Mouse (Mus musculus) embryonic fibroblast, embryonic 13.5 days (primary cell): Measurements from ENCODE around the gene Stk35. TPM values are rescaled to one million over a fixed set of nuclear protein-coding genes. Genes with fewer than 3 reads are reported as not detected.
A peak's percentile ranks its signal among the peaks of the same experiment; 100 is the strongest.

Experiments used
- H3K27ac ChIP-seq: 2 replicates; pipeline ENCODE4 v1.5.1; 2012; ENCODE audit warnings: low read length, control low read depth, inconsistent platforms; ENCODE audit not compliant: insufficient read depth
- H3K4me1 ChIP-seq: 2 replicates; pipeline ENCODE4 v1.6.1; 2011; ENCODE audit warnings: low read length; ENCODE audit not compliant: control insufficient read depth, insufficient read depth
- H3K4me3 ChIP-seq: 2 replicates; pipeline ENCODE4 v1.5.1; 2011; ENCODE audit warnings: mild to moderate bottlenecking, control low read depth, low read length; ENCODE audit not compliant: insufficient read depth
- CTCF ChIP-seq: IDR thresholded peaks from 2 replicates; pipeline ENCODE4 v1.5.1; 2011; ENCODE audit warnings: mild to moderate bottlenecking, control low read depth, low read length, moderate library complexity, borderline replicate concordance; ENCODE audit not compliant: insufficient read depth
- POLR2A ChIP-seq: IDR thresholded peaks from 2 replicates; pipeline ENCODE4 v1.6.1; 2011; ENCODE audit warnings: low read depth, mild to moderate bottlenecking, control low read depth, low read length, moderate library complexity
- polyA plus RNA-seq: library from polyadenylated mRNA; stranded (reverse); fragments of >200 nt; gene quantifications from 2 replicates; pipeline ENCODE4 v1.2.4, GENCODE M21; 2011; ENCODE audit warnings: low read depth; ENCODE audit not compliant: missing spikeins, insufficient read length

The Stk35 gene
- polyA plus RNA-seq, 1 experiment: 17.4 TPM

DNA sequence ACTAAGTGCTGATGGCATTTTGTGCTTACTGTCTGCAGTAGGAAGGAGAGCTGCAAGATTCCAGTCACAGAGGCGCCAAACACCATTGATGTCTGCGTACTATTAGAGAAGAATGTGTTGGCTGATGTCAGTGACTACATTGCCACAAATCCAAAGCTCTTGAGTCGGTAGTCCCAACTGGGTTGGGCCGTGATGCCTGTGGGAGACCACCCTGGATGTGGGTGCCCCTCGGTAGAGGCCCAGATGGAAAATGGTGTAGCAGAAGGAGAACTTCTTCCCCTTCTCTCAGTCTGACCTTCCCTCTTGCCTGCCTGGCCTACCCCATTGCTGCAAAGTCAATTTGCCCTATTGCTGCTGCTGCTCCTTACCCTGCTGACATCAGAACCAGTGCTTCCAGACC, 68.8 kb downstream of the Stk35 start:
- Histone ChIP-seq H3K27ac (no peak overlapping the region), H3K4me1 (no peaks in the 10 kb centered on the region), H3K4me3 (no peak overlapping the region)
- no peak for TF ChIP-seq POLR2A
- no peak for TF ChIP-seq CTCF

- Histone ChIP-seq H3K27ac (no peak overlapping the region), H3K4me1 (no peaks in the 10 kb centered on the region), H3K4me3 (no peak overlapping the region)
- TF ChIP-seq POLR2A (no peak), CTCF (no peak)
These were observed 70.9 kb downstream of the Stk35 start for GRCm38 (mm10) chr2:129871246-129871645.

DNA sequence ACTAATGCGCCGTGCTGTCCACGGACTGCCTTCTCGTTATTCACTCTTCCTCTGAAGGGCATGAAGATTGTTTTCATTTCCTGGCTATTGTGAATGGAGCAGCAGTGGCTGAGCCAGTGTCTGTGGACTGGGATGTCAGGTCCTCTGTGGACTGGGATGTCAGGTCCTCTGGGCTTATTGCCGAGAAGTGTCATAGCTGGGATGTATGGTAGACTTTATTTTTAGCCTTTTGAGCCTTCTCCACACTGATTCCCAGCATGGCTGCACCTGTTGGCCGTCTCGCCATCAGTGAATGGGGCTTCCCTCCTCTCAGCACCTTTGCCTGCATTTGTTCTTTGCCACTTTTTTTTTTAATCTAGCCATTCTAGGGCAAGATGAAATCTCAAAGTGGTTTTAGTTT, 71.8 kb downstream of the Stk35 start:
- TF ChIP-seq POLR2A (no peak), CTCF (no peak)
- no peak overlapping the region for H3K27ac ChIP-seq
- no peaks in the 10 kb centered on the region for H3K4me1 ChIP-seq
- no peak overlapping the region for H3K4me3 ChIP-seq

GRCm38 (mm10) chr2:129873489-129873888, 73.2 kb downstream of the Stk35 start:
- Histone ChIP-seq H3K4me3 (no peak overlapping the region), H3K4me1 (no peaks in the 10 kb centered on the region), H3K27ac (no peak overlapping the region)
- peak; percentile 87 for TF ChIP-seq CTCF
- no peak for TF ChIP-seq POLR2A

DNA sequence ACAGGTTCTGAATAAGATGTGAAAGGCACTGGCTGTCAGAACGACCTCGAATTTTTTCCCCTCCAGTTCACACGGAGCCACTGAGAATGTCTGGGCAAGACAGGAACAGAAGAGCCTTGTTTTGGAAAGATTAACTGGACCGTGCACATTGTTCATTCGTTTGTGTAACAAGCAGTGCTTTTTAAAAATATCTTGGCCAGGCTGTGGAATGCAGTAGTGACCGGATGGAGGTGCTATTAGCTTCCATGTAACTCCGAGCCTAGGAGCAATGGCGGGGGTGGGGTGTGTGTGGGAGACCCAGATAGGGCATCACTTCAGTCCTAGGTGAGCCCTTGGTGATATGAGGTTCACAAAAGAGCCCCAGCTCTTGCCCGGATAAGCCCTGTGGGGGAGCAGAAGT, 73.8 kb downstream of the Stk35 start:
- H3K27ac ChIP-seq: no peak overlapping the region
- no peaks in the 10 kb centered on the region for H3K4me1 ChIP-seq
- TF ChIP-seq CTCF (no peak), POLR2A (no peak)
- H3K4me3 ChIP-seq: no peak overlapping the region

DNA sequence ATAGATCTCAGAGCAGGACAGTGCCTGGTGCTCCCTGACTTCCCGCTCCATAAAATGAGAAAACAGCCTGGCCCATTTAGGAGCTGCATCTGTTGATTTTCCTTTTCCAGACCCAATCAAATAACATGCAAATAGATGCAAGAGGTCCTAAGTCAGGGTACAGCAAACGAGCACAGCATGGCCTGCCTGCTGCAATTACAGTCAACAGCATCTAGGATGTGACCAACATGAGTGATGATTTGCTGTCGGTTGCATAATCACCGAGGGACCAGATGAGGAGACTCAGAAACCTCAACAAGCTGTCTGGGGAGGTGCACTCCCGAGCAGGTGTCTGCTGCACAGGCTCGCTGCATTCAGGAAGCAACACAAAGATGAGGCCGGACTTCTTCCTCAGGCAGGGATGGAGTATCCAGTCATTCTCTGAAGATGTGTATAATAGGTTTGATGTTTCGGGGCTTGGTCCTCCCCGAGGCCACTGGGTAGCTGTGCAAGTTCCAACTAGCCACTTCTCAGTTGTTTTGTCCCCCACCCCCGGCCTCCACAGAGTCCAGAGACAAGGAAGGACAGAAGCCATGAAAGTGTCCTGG, 74.3 kb downstream of the Stk35 start:
- TF ChIP-seq POLR2A (no peak), CTCF (no peak)
- Histone ChIP-seq H3K4me1 (no peaks in the 10 kb centered on the region), H3K27ac (no peak overlapping the region), H3K4me3 (no peak overlapping the region)

DNA sequence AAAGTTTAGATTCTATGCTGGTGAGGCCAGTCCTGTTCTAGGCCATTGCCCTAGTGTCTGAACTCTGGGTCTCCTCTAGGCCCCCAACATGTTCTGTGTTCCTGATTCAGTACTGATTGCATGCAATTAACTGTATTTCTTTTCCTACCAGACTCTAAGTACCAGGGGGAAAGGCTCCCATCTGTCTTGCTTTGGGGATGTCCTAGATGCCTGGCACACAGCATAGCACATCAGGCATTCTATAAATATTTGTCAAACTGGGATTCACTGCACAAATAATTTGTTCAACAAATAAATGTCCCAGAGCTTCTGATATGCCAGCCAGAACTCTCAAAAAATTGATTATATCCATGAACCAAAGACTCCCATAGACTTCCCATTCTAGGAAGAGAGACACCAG, 76.6 kb downstream of the Stk35 start:
- H3K4me3 ChIP-seq: no peak overlapping the region
- no peak overlapping the region for H3K27ac ChIP-seq
- no peaks in the 10 kb centered on the region for H3K4me1 ChIP-seq
- TF ChIP-seq POLR2A: no peak
- TF ChIP-seq CTCF: no peak

GRCm38 (mm10) chr2:129879817-129880216, 79.5 kb downstream of the Stk35 start:
- Histone ChIP-seq H3K27ac (no peak overlapping the region), H3K4me1 (no peaks in the 10 kb centered on the region), H3K4me3 (no peak overlapping the region)
- TF ChIP-seq POLR2A (no peak), CTCF (no peak)

DNA sequence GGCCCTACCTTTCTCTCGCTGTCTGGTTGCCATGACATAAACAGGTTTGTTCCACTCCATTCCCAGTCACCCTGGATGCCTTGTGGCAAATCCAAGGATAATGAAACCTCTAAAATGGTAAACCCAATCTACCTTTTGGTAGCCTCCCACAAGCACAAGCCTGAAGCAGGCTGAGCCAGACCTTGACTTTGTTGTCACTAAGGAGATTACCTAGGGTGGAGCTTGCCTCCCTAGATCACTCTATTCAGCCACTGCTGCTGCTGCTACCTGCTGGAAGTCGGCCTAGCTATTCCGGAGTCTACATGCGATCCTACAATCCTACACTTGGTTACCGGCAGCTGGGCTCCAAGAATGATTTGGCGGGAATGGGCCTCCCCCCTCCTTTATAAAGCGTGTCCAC, 79.9 kb downstream of the Stk35 start:
- no peak overlapping the region for H3K4me3 ChIP-seq
- TF ChIP-seq CTCF (no peak), POLR2A (no peak)
- H3K27ac ChIP-seq: no peak overlapping the region
- no peaks in the 10 kb centered on the region for H3K4me1 ChIP-seq

DNA sequence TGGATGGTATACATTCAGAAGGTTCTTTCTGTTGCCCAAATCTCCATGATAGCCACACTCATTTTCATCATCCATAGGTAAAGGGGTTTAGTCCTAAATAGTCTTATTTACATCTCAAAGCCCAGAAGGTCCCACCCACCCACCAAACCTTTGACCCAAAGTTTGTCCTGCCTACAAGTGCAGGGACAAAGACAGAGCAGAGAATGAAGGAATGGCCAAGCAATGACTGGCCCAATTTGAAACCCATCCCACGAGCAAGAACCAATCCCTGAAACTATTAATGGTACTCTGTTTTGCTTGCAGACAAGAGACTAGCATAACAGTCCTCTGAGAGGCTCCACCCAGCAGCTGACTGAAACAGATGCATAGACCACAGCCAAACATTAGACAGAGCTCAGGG, 81.6 kb downstream of the Stk35 start:
- Histone ChIP-seq H3K4me3 (no peak overlapping the region), H3K4me1 (no peaks in the 10 kb centered on the region), H3K27ac (no peak overlapping the region)
- TF ChIP-seq POLR2A (no peak), CTCF (no peak)

Other genes starting within 250 kb of the Stk35 start
- gene Sirpa, start 207.7 kb upstream of the Stk35 start, polyA plus RNA-seq: 19.3 and 26.0 TPM in 2 replicates
- gene Pdyn, start 100.7 kb upstream of the Stk35 start, polyA plus RNA-seq: not detected in 2 replicates
- not detected in 2 replicates for gene Tgm3, start 211.8 kb downstream of the Stk35 start, polyA plus RNA-seq